14 mouse cellular contexts compared by ENCODE assay signal in genomic region chr14:8421199-8421787, GRCm38 (mm10). TPM values are rescaled to one million over a fixed set of nuclear protein-coding genes. Genes with fewer than 3 reads are reported as not detected.
A peak's percentile ranks its signal among the peaks of the same experiment; 100 is the strongest.
DNase-seq lines count a peak whose midpoint lies in the region; ATAC-seq and TF ChIP-seq lines count a peak whose summit lies in the region.
"Had no signal": no experiment of that assay in that cellular context is flagged by ENCODE, and none has a peak within 500 bp of the region (broad histone marks: within the 10 kb centered on the region; RNA-seq: fewer than 3 reads in every experiment).

No protein-coding gene starts in this region.

- no peak for DNase-seq in heart, postnatal 14 days
- DNase-seq in kidney, postnatal 0 days (ENCODE audit: low spot score) = peak; percentile 41
- no peak for DNase-seq in kidney, postnatal 36 days
- peak; percentile 19 for DNase-seq in neural tube, embryonic 10.5 days (ENCODE audit: extremely low spot score, low spot score)
- DNase-seq in left cerebral cortex, adult 8-10 months (ENCODE audit: low spot score in 2 of 2) = no peak
- DNase-seq: adrenal gland, adult 2 months; kidney, postnatal 10 days had no signal

- H3K27ac ChIP-seq in heart, embryonic 11.5 days (ENCODE audit: low read depth, low read length) = no peak overlapping the region
- H3K27ac ChIP-seq in kidney, postnatal 0 days = no peak overlapping the region
- H3K27ac ChIP-seq in embryonic facial prominence, embryonic 12.5 days = peak overlapping the region; percentile 19; the same call in 1 of the 2 replicates

- no peak for ATAC-seq in heart, embryonic 11.5 days (replicated peaks; ENCODE audit: insufficient number of reproducible peaks, low FRiP score, low TSS enrichment)
- ATAC-seq in kidney, postnatal 0 days (replicated peaks; ENCODE audit: low FRiP score, low read depth) = no peak
- no peak for ATAC-seq in embryonic facial prominence, embryonic 12.5 days (ENCODE audit: insufficient number of reproducible peaks, insufficient read depth, low FRiP score, low TSS enrichment)
- no peak for ATAC-seq in granulocyte monocyte progenitor cell, adult 5-6 weeks (replicated peaks; ENCODE audit: poor library complexity, severe bottlenecking)
- ATAC-seq: lung, postnatal 0 days had no signal

- no peak overlapping the region for H3K4me3 ChIP-seq in heart, embryonic 11.5 days (ENCODE audit: low read depth, low read length)
- H3K4me3 ChIP-seq in kidney, postnatal 0 days (replicated peaks; ENCODE audit: low read depth, low read length) = no peak overlapping the region
- no peak overlapping the region for H3K4me3 ChIP-seq in embryonic facial prominence, embryonic 12.5 days
- H3K4me3 ChIP-seq: myocyte had no signal

- intact Hi-C loops in heart, postnatal 14 days (cut with DNase I) = no loop called here

- H3K36me3 ChIP-seq in heart, embryonic 11.5 days (ENCODE audit: control insufficient read depth, insufficient read depth, low read length) = no peaks in the 10 kb centered on the region
- no peaks in the 10 kb centered on the region for H3K36me3 ChIP-seq in kidney, postnatal 0 days (ENCODE audit: insufficient read depth, low read length)
- H3K36me3 ChIP-seq in embryonic facial prominence, embryonic 12.5 days = no peaks in the 10 kb centered on the region

- no peak overlapping the region for H3K9ac ChIP-seq in heart, embryonic 11.5 days (ENCODE audit: low read depth, low read length)
- H3K9ac ChIP-seq in kidney, postnatal 0 days (ENCODE audit: low read depth, low read length) = no peak overlapping the region
- H3K9ac ChIP-seq in embryonic facial prominence, embryonic 12.5 days = no peak overlapping the region

- WGBS in heart, embryonic 11.5 days (ENCODE audit: insufficient replicate concordance) = 31% methylated on average over 10 of the region's 10 CpGs
- WGBS in kidney, postnatal 0 days = 8% methylated on average over 10 of the region's 10 CpGs
- 18% methylated on average over 10 of the region's 10 CpGs for WGBS in embryonic facial prominence, embryonic 12.5 days

- H3K9me3 ChIP-seq in heart, embryonic 11.5 days (replicated peaks; ENCODE audit: control insufficient read depth, low read length) = no peaks in the 10 kb centered on the region
- H3K9me3 ChIP-seq in kidney, postnatal 0 days (replicated peaks; ENCODE audit: low read length) = no peaks in the 10 kb centered on the region
- H3K9me3 ChIP-seq in embryonic facial prominence, embryonic 12.5 days = no peaks in the 10 kb centered on the region

- H3K4me2 ChIP-seq in heart, embryonic 11.5 days = 0 out of 2 replicates have a peak overlapping the region, but pooled peaks have one; percentile 0
- peak overlapping the region; percentile 36 for H3K4me2 ChIP-seq in kidney, postnatal 0 days (ENCODE audit: low read length)
- H3K4me2 ChIP-seq in embryonic facial prominence, embryonic 12.5 days (replicated peaks) = peak overlapping the region; percentile 37

- H3K4me1 ChIP-seq in heart, embryonic 11.5 days (ENCODE audit: control insufficient read depth, insufficient read depth, low read length) = no peaks in the 10 kb centered on the region
- H3K4me1 ChIP-seq in kidney, postnatal 0 days (replicated peaks; ENCODE audit: insufficient read depth, low read length) = no peaks in the 10 kb centered on the region
- H3K4me1 ChIP-seq in embryonic facial prominence, embryonic 12.5 days = peaks cover 10% of the 10 kb centered on the region

- H3K27me3 ChIP-seq in heart, embryonic 11.5 days (ENCODE audit: control insufficient read depth, insufficient read depth, low read length) = no peaks in the 10 kb centered on the region
- H3K27me3 ChIP-seq in kidney, postnatal 0 days (ENCODE audit: insufficient read depth, low read length) = no peaks in the 10 kb centered on the region
- H3K27me3 ChIP-seq in embryonic facial prominence, embryonic 12.5 days = no peaks in the 10 kb centered on the region

- no peak for TF ChIP-seq CTCF in kidney, postnatal 0 days (IDR thresholded peaks at IDR 0.05; ENCODE audit: low read depth)

RNA-seq across cellular contexts. Expression of gene Oit1, which starts 42.7 kb away (rescaled TPM):
- not detected in 2 replicates for polyA plus RNA-seq in heart, embryonic 11.5 days (2014; fragmentation: Nextera tagmentation; extraction: Ambion mirVana)
- total RNA-seq in heart, postnatal 14 days (2021) = not detected
- 2.2 and 4.3 TPM in 2 replicates for polyA plus RNA-seq in kidney, postnatal 0 days (2015; fragmentation: Nextera tagmentation; extraction: Ambion mirVana)
- polyA plus RNA-seq in embryonic facial prominence, embryonic 12.5 days (2016; fragmentation: Nextera tagmentation; extraction: Ambion mirVana) = 0.26 and 0.36 TPM in 2 replicates
- total RNA-seq in granulocyte monocyte progenitor cell, adult 5-6 weeks (2014; fragmentation: Nextera tagmentation) = not detected in 2 replicates
- not detected in 2 replicates for total RNA-seq in granulocyte monocyte progenitor cell, adult 5-6 weeks (2017)
- total RNA-seq in left cerebral cortex, adult 8-10 months (2022) = not detected
- total RNA-seq: adrenal gland, adult 2 months; gastrocnemius, postnatal 4 days; left cerebral cortex, postnatal 10 days had no signal
- polyA plus RNA-seq: adrenal gland, adult 2 months; myocyte had no signal

Comparison
In these comparisons a context has a peak if more than half of its experiments do, and no peak if none do; other contexts are left out.
1. DNase-seq: peak in kidney, postnatal 0 days (single experiment) and neural tube, embryonic 10.5 days (single experiment); none in heart, postnatal 14 days (0 of 2), kidney, postnatal 36 days (0 of 2) and left cerebral cortex, adult 8-10 months (0 of 2).
2. Peak in every context shown above with its lines, with median percentiles within 50 percentile points of each other: H3K4me2 ChIP-seq.